Mouse (Mus musculus) urinary bladder, postnatal 0 days (tissue): Measurements from ENCODE around the gene Olfr1164. TPM values are rescaled to one million over a fixed set of nuclear protein-coding genes. Genes with fewer than 3 reads are reported as not detected.

Experiments
- polyA plus RNA-seq: library from polyadenylated mRNA; unstranded; fragments of >200 nt; fragmentation: Nextera tagmentation; extraction: Ambion mirVana; gene quantifications from 2 replicates; pipeline ENCODE4 v1.2.1, GENCODE M21; 2015

Olfr1164 gene
- not detected in 2 replicates for polyA plus RNA-seq

GRCm38 (mm10) chr2:88093866-88094265, at the start of gene Olfr1164:
Gene Olfr1164 (minus strand): TSS chr2:88093966.

DNA sequence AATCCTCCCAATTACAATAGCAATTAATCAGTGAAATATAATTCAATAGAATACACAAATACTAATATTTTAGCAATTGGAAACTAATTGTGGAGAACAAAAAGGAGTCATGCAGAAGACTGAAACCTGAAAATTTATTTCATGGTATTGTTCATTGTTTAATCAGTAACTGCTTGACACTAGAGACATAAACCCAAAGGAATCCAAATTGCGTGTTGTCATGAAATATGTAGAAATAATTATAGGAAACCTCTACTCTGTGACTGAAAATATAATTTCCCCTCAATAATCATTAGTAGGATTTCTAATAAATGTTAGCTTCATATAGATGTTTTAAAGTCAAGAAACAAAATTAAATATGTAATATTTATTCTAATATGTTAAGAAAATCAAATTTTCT, 34.4 kb upstream of the Olfr1164 start, which contains the start of gene Olfr1166:
Gene Olfr1166 (minus strand): TSS at position 101 of the 400 bp plus-strand sequence.

GRCm38 (mm10) chr2:88071730-88072129, 22.0 kb downstream of the Olfr1164 start, which contains the start of gene Olfr1163:
Gene Olfr1163 (minus strand): TSS chr2:88071830.

GRCm38 (mm10) chr2:88051029-88051428, 42.7 kb downstream of the Olfr1164 start, which contains the start of gene Olfr1162:
Gene Olfr1162 (minus strand): TSS chr2:88051129.

Other genes with a start within 250 kb of the Olfr1164 start
- not detected in 2 replicates for gene Olfr1150-ps1, start 250.0 kb downstream of the Olfr1164 start, polyA plus RNA-seq
- not detected in 2 replicates for gene Olfr1151, start 238.1 kb downstream of the Olfr1164 start, polyA plus RNA-seq
- gene Olfr1152, start 227.5 kb downstream of the Olfr1164 start, polyA plus RNA-seq: not detected in 2 replicates
- not detected in 2 replicates for gene Olfr1153, start 199.0 kb downstream of the Olfr1164 start, polyA plus RNA-seq
- not detected in 2 replicates for gene Olfr1154, start 188.8 kb downstream of the Olfr1164 start, polyA plus RNA-seq
- gene Olfr1155, start 148.8 kb downstream of the Olfr1164 start, polyA plus RNA-seq: not detected in 2 replicates
- not detected in 2 replicates for gene Olfr1156, start 140.9 kb downstream of the Olfr1164 start, polyA plus RNA-seq
- not detected in 2 replicates for gene Olfr1157, start 125.7 kb downstream of the Olfr1164 start, polyA plus RNA-seq
- gene Olfr74, start 119.3 kb downstream of the Olfr1164 start, polyA plus RNA-seq: not detected in 2 replicates
- not detected in 2 replicates for gene Olfr1158, start 103.9 kb downstream of the Olfr1164 start, polyA plus RNA-seq
- not detected in 2 replicates for gene Olfr1160, start 85.7 kb downstream of the Olfr1164 start, polyA plus RNA-seq
- gene Olfr1161, start 71.2 kb downstream of the Olfr1164 start, polyA plus RNA-seq: not detected in 2 replicates
- gene Olfr73, start 56.3 kb downstream of the Olfr1164 start, polyA plus RNA-seq: 0.05 TPM in 1 of 2 replicates, not detected in the other
- not detected in 2 replicates for gene Olfr1162, start 42.8 kb downstream of the Olfr1164 start, polyA plus RNA-seq
- gene Olfr1163, start 22.1 kb downstream of the Olfr1164 start, polyA plus RNA-seq: not detected in 2 replicates
- gene Olfr1166, start 34.3 kb upstream of the Olfr1164 start, polyA plus RNA-seq: not detected in 2 replicates
- not detected in 2 replicates for gene Olfr1167, start 61.2 kb upstream of the Olfr1164 start, polyA plus RNA-seq
- gene Olfr1168, start 87.9 kb upstream of the Olfr1164 start, polyA plus RNA-seq: not detected in 2 replicates
- not detected in 2 replicates for gene Olfr1170, start 134.4 kb upstream of the Olfr1164 start, polyA plus RNA-seq
- not detected in 2 replicates for gene Olfr1173, start 185.9 kb upstream of the Olfr1164 start, polyA plus RNA-seq
- gene Olfr1174-ps, start 221.2 kb upstream of the Olfr1164 start, polyA plus RNA-seq: not detected in 2 replicates
- not detected in 2 replicates for gene Olfr1175-ps, start 233.2 kb upstream of the Olfr1164 start, polyA plus RNA-seq
- not detected in 2 replicates for gene Olfr1176, start 242.8 kb upstream of the Olfr1164 start, polyA plus RNA-seq